Mouse (Mus musculus) megakaryocyte-erythroid progenitor cell, adult 5-6 weeks (primary cell): ENCODE data around the gene Vstm2b. TPM values are rescaled to one million over a fixed set of nuclear protein-coding genes. Genes with fewer than 3 reads are reported as not detected.

Experiments used
- ATAC-seq: replicated peaks from 2 replicates; pipeline ENCODE4 v1.8.0; 2016; ENCODE audit warnings: mild to moderate bottlenecking, inconsistent platforms; ENCODE audit not compliant: severe bottlenecking, poor library complexity, low FRiP score, low TSS enrichment
- total RNA-seq, 2 experiments: library from RNA; stranded (forward) in 1 of 2; stranded (reverse) in 1 of 2; fragments of 200-1000, 215-1000 nt in 1 of 2; fragments of >200 nt in 1 of 2; fragmentation: Nextera tagmentation in 1 of 2; gene quantifications; 2 replicates each; pipeline ENCODE4 v1.2.3; 2014 to 2017

The Vstm2b gene
- total RNA-seq, 2 experiments from 2014 or later, result not detected

DNA sequence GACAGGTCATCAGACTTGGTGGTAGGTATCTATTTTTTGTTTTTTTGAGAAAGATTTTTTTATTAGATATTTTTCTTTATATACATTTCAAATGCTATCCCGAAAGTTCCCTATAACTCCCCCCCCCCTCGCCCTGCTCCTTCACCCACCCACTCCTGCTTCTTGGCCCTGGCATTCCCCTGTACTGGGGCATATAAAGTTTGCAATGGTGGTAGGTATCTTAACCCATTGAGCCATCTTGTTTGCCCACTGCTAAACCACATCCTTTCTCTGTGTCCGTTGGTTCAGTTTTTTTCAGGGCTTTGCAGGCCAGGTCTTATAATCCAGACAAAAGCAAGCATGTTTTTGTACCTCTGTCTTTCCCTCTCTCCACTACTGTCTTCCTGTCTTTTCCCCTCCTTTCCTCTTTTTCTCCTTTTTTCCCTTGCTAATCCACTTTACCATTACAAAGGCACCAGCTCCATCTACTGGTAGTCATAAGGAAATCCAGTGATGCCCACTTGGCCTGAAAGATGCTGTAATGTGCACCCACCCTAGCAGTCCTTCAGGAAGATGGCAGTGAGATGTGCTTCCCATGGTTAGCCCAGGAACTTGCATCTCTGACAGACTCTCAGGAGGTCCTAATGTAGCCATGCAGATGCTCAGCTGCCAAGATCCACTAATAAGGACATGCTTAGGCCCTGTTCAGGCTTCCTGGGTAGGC, 44.3 kb downstream of the Vstm2b start:
- ATAC-seq, result no peak

Other genes with a start within 250 kb of the Vstm2b start
- gene 4930433I11Rik, start 89.2 kb downstream of the Vstm2b start, total RNA-seq (2014; fragmentation: Nextera tagmentation), result not detected in 2 replicates
- gene 4930433I11Rik, start 89.2 kb downstream of the Vstm2b start, total RNA-seq (2017), result not detected in 2 replicates
- not detected in 2 replicates for gene Gm4884, start 134.4 kb downstream of the Vstm2b start, total RNA-seq (2014; fragmentation: Nextera tagmentation)
- gene Gm4884, start 134.4 kb downstream of the Vstm2b start, total RNA-seq (2017), result not detected in 2 replicates